Mouse (Mus musculus): ENCODE data around the gene Spag6.

- peak in 1 of 2 experiments; percentile 3; a peak in 1 of 4 replicates for TF ChIP-seq POLR2A (IDR thresholded peaks at IDR 0.05; ENCODE audit: control insufficient read depth in 1 of 2, insufficient read depth in 1 of 2, low read depth in 1 of 2, low read length in 2 of 2, poor library complexity in 1 of 2)
- TF ChIP-seq SIN3A (IDR thresholded peaks at IDR 0.05; ENCODE audit: low read length), result no peak; the same call in 1 of the 2 replicates
- no peak for TF ChIP-seq ELF1 (IDR thresholded peaks at IDR 0.05; ENCODE audit: low read depth, low read length)
- no peak for TF ChIP-seq MAFK (IDR thresholded peaks at IDR 0.05; ENCODE audit: borderline replicate concordance, low read depth, low read length)
- no peak for TF ChIP-seq CTCF (IDR thresholded peaks at IDR 0.05 in 2 of 3, conservative IDR thresholded peaks at IDR 0.05 in 1 of 3; ENCODE audit: control insufficient read depth in 1 of 3, insufficient read depth in 1 of 3, low read depth in 2 of 3, low read length in 3 of 3, poor library complexity in 1 of 3, severe bottlenecking in 1 of 3)
- TF ChIP-seq KAT2A (conservative IDR thresholded peaks at IDR 0.05; ENCODE audit: low read depth, low read length), result no peak
- TF ChIP-seq USF1 (IDR thresholded peaks at IDR 0.05; ENCODE audit: low read depth, low read length), result no peak
Measured at GRCm38 (mm10) chr2:18677631-18678471, 16.0 kb upstream of the Spag6 start.

Measured in MEL (cell line).